Mouse (Mus musculus): Measurements from ENCODE around the gene Pp2d1. TPM values are rescaled to one million over a fixed set of nuclear protein-coding genes. Genes with fewer than 3 reads are reported as not detected.
A peak's percentile ranks its signal among the peaks of the same experiment; 100 is the strongest.

Pp2d1 gene
- polyA plus RNA-seq, 1 experiment from 2014 or later, result 0.16 TPM

- Histone ChIP-seq H3K4me2 (ENCODE audit: low read depth, severe bottlenecking) (peak overlapping the region; percentile 55), H3K9ac (ENCODE audit: low read length) (peak overlapping the region; percentile 90), H3K27ac (replicated peaks; ENCODE audit: low read depth, low read length) (no peak overlapping the region), H3K36me3 (ENCODE audit: control insufficient read depth, insufficient read depth, low read length) (no peaks in the 10 kb centered on the region), H3K4me3 (ENCODE audit: low read depth, low read length) (peak overlapping the region; percentile 88), H3K4me1 (ENCODE audit: control insufficient read depth, insufficient read depth, low read length) (peaks cover 4% of the 10 kb centered on the region; the same call in 1 of the 2 replicates), H3K9me3 (ENCODE audit: control insufficient read depth, low read length) (no peaks in the 10 kb centered on the region), H3K27me3 (ENCODE audit: control insufficient read depth, insufficient read depth, low read length) (no peaks in the 10 kb centered on the region)
- WGBS, result 64% methylated on average over 7 of the region's 7 CpGs
- no peak for ATAC-seq (ENCODE audit: insufficient number of reproducible peaks, low FRiP score, low TSS enrichment, low read depth)
- no peak for DNase-seq (ENCODE audit: low spot score)
Measured at GRCm38 (mm10) chr17:53480433-53480832, 58.8 kb downstream of the Pp2d1 start.

- Histone ChIP-seq H3K9me3 (ENCODE audit: control insufficient read depth, low read length) (no peaks in the 10 kb centered on the region), H3K4me2 (ENCODE audit: low read depth, severe bottlenecking) (peak overlapping the region; percentile 55), H3K36me3 (ENCODE audit: control insufficient read depth, insufficient read depth, low read length) (no peaks in the 10 kb centered on the region), H3K27me3 (ENCODE audit: control insufficient read depth, insufficient read depth, low read length) (no peaks in the 10 kb centered on the region), H3K4me3 (ENCODE audit: low read depth, low read length) (peak overlapping the region; percentile 88), H3K4me1 (ENCODE audit: control insufficient read depth, insufficient read depth, low read length) (peaks cover 4% of the 10 kb centered on the region; the same call in 1 of the 2 replicates), H3K9ac (ENCODE audit: low read length) (peak overlapping the region; percentile 90), H3K27ac (replicated peaks; ENCODE audit: low read depth, low read length) (peak overlapping the region; percentile 95)
- DNase-seq (ENCODE audit: low spot score) (peak; percentile 70), ATAC-seq (ENCODE audit: insufficient number of reproducible peaks, low FRiP score, low TSS enrichment, low read depth) (peak; percentile 10; the same call in 1 of the 2 replicates)
- under 1% methylated on average over 32 of the region's 33 CpGs for WGBS
Measured at GRCm38 (mm10) chr17:53479604-53480041, 59.6 kb downstream of the Pp2d1 start.

GRCm38 (mm10) chr17:53478858-53479603 is 60.2 kb downstream of the Pp2d1 start, which contains the start of gene Rab5a:
Rab5a (plus strand) TSS chr17:53479234.
- peak within 1 kb of the TSS; percentile 88 for H3K4me3 ChIP-seq (ENCODE audit: low read depth, low read length)
- ATAC-seq (ENCODE audit: insufficient number of reproducible peaks, low FRiP score, low TSS enrichment, low read depth) (peak; percentile 96), DNase-seq (ENCODE audit: low spot score) (peak; percentile 98)
- no peaks in the 10 kb centered on the region for H3K9me3 ChIP-seq (ENCODE audit: control insufficient read depth, low read length)
- peak within 1 kb of the TSS; percentile 90 for H3K9ac ChIP-seq (ENCODE audit: low read length)
- H3K36me3 ChIP-seq (ENCODE audit: control insufficient read depth, insufficient read depth, low read length), result no peaks in the 10 kb centered on the region
- H3K4me2 ChIP-seq (ENCODE audit: low read depth, severe bottlenecking), result peak within 1 kb of the TSS; percentile 64
- peaks cover 4% of the 10 kb centered on the region; the same call in 1 of the 2 replicates for H3K4me1 ChIP-seq (ENCODE audit: control insufficient read depth, insufficient read depth, low read length)
- no peaks in the 10 kb centered on the region for H3K27me3 ChIP-seq (ENCODE audit: control insufficient read depth, insufficient read depth, low read length)
- H3K27ac ChIP-seq (replicated peaks; ENCODE audit: low read depth, low read length), result peak within 1 kb of the TSS; percentile 95
- WGBS, result under 1% methylated on average over 56 of the region's 82 CpGs

GRCm38 (mm10) chr17:53478066-53478857 is 61.0 kb downstream of the Pp2d1 start:
- Histone ChIP-seq H3K27me3 (ENCODE audit: control insufficient read depth, insufficient read depth, low read length) (no peaks in the 10 kb centered on the region), H3K9ac (ENCODE audit: low read length) (peak overlapping the region; percentile 76), H3K4me2 (ENCODE audit: low read depth, severe bottlenecking) (peak overlapping the region; percentile 64), H3K9me3 (ENCODE audit: control insufficient read depth, low read length) (no peaks in the 10 kb centered on the region), H3K36me3 (ENCODE audit: control insufficient read depth, insufficient read depth, low read length) (no peaks in the 10 kb centered on the region), H3K4me1 (ENCODE audit: control insufficient read depth, insufficient read depth, low read length) (peaks cover 4% of the 10 kb centered on the region; the same call in 1 of the 2 replicates), H3K27ac (replicated peaks; ENCODE audit: low read depth, low read length) (peak overlapping the region; percentile 95), H3K4me3 (ENCODE audit: low read depth, low read length) (peak overlapping the region; percentile 88)
- DNase-seq (ENCODE audit: low spot score) (no peak), ATAC-seq (ENCODE audit: insufficient number of reproducible peaks, low FRiP score, low TSS enrichment, low read depth) (peak; percentile 78)
- WGBS, result 7% methylated on average over 15 of the region's 15 CpGs

GRCm38 (mm10) chr17:53468697-53469096 is 70.6 kb downstream of the Pp2d1 start:
- Histone ChIP-seq H3K9me3 (ENCODE audit: control insufficient read depth, low read length) (no peaks in the 10 kb centered on the region), H3K27me3 (ENCODE audit: control insufficient read depth, insufficient read depth, low read length) (no peaks in the 10 kb centered on the region), H3K9ac (ENCODE audit: low read length) (no peak overlapping the region), H3K4me1 (ENCODE audit: control insufficient read depth, insufficient read depth, low read length) (no peaks in the 10 kb centered on the region), H3K27ac (replicated peaks; ENCODE audit: low read depth, low read length) (no peak overlapping the region), H3K36me3 (ENCODE audit: control insufficient read depth, insufficient read depth, low read length) (no peaks in the 10 kb centered on the region), H3K4me3 (ENCODE audit: low read depth, low read length) (no peak overlapping the region), H3K4me2 (ENCODE audit: low read depth, severe bottlenecking) (no peak overlapping the region)
- DNase-seq (ENCODE audit: low spot score) (no peak), ATAC-seq (ENCODE audit: insufficient number of reproducible peaks, low FRiP score, low TSS enrichment, low read depth) (no peak)

GRCm38 (mm10) chr17:53465569-53465968 is 73.7 kb downstream of the Pp2d1 start:
- DNase-seq (ENCODE audit: low spot score), result no peak
- no peak; the same call in 1 of the 2 replicates for ATAC-seq (ENCODE audit: insufficient number of reproducible peaks, low FRiP score, low TSS enrichment, low read depth)
- no peaks in the 10 kb centered on the region for H3K27me3 ChIP-seq (ENCODE audit: control insufficient read depth, insufficient read depth, low read length)

GRCm38 (mm10) chr17:53463496-53463840 is 75.8 kb downstream of the Pp2d1 start:
- DNase-seq (ENCODE audit: low spot score), result no peak
- no peaks in the 10 kb centered on the region for H3K4me1 ChIP-seq (ENCODE audit: control insufficient read depth, insufficient read depth, low read length)
- 38% methylated on average over 6 of the region's 9 CpGs for WGBS
- no peaks in the 10 kb centered on the region for H3K36me3 ChIP-seq (ENCODE audit: control insufficient read depth, insufficient read depth, low read length)
- no peak overlapping the region for H3K27ac ChIP-seq (replicated peaks; ENCODE audit: low read depth, low read length)
- H3K4me2 ChIP-seq (ENCODE audit: low read depth, severe bottlenecking), result peak overlapping the region; percentile 32
- peak overlapping the region; percentile 25 for H3K4me3 ChIP-seq (ENCODE audit: low read depth, low read length)
- H3K9me3 ChIP-seq (ENCODE audit: control insufficient read depth, low read length), result no peaks in the 10 kb centered on the region
- ATAC-seq (ENCODE audit: insufficient number of reproducible peaks, low FRiP score, low TSS enrichment, low read depth), result peak; percentile 32; the same call in 1 of the 2 replicates
- H3K27me3 ChIP-seq (ENCODE audit: control insufficient read depth, insufficient read depth, low read length), result no peaks in the 10 kb centered on the region
- H3K9ac ChIP-seq (ENCODE audit: low read length), result peak overlapping the region; percentile 50

More at GRCm38 (mm10) chr17:53465569-53465968, 73.7 kb downstream of the Pp2d1 start:
- no peak overlapping the region for H3K4me2 ChIP-seq (ENCODE audit: low read depth, severe bottlenecking)
- H3K4me3 ChIP-seq (ENCODE audit: low read depth, low read length), result no peak overlapping the region
- H3K4me1 ChIP-seq (ENCODE audit: control insufficient read depth, insufficient read depth, low read length), result no peaks in the 10 kb centered on the region
- H3K36me3 ChIP-seq (ENCODE audit: control insufficient read depth, insufficient read depth, low read length), result no peaks in the 10 kb centered on the region
- WGBS, result 57% methylated on average over 4 of the region's 4 CpGs
- H3K9me3 ChIP-seq (ENCODE audit: control insufficient read depth, low read length), result no peaks in the 10 kb centered on the region
- no peak overlapping the region for H3K27ac ChIP-seq (replicated peaks; ENCODE audit: low read depth, low read length)
- H3K9ac ChIP-seq (ENCODE audit: low read length), result no peak overlapping the region
